Mouse (Mus musculus) retina, embryonic 14.5 days (tissue): ENCODE results near the gene Olfr324.

Experiments
- DNase-seq: peaks from one replicate; pipeline ENCODE4 v3.0.0-alpha.2; 2015; ENCODE audit warnings: low spot score

Olfr324 gene

GRCm38 (mm10) chr11:58594814-58595213 is at the start of gene Olfr324:
Gene Olfr324 (plus strand): TSS chr11:58595114.
- no peak for DNase-seq

- no peak for DNase-seq
These were observed 48.6 kb upstream of the Olfr324 start, which contains the start of gene Olfr329-ps for GRCm38 (mm10) chr11:58546322-58546721. Gene Olfr329-ps (minus strand): TSS chr11:58546422.

- DNase-seq, result no peak
These were observed 39.4 kb upstream of the Olfr324 start, which contains the start of gene Olfr328 for GRCm38 (mm10) chr11:58555536-58555935. Gene Olfr328 (minus strand): TSS chr11:58555636.

- no peak for DNase-seq
These were observed 24.5 kb upstream of the Olfr324 start, which contains the start of gene Olfr224 for GRCm38 (mm10) chr11:58570405-58570804. Gene Olfr224 (minus strand): TSS chr11:58570553.

- DNase-seq, result no peak
These were observed 17.5 kb upstream of the Olfr324 start, which contains the start of gene Olfr325 for GRCm38 (mm10) chr11:58577430-58577829. Gene Olfr325 (plus strand): TSS chr11:58577730.

GRCm38 (mm10) chr11:58578636-58579035 is 16.3 kb upstream of the Olfr324 start:
- DNase-seq, result no peak

- DNase-seq, result peak; percentile 87
These were observed 7.0 kb upstream of the Olfr324 start for GRCm38 (mm10) chr11:58587898-58588348.

- no peak for DNase-seq
These were observed 6.2 kb upstream of the Olfr324 start for GRCm38 (mm10) chr11:58588620-58589250.

- DNase-seq, result no peak
These were observed 2.9 kb downstream of the Olfr324 start for GRCm38 (mm10) chr11:58597837-58598236.

GRCm38 (mm10) chr11:58602062-58602461 is 7.1 kb downstream of the Olfr324 start:
- DNase-seq, result no peak

GRCm38 (mm10) chr11:58602800-58603560 is 8.1 kb downstream of the Olfr324 start:
- DNase-seq, result no peak

- DNase-seq, result no peak
These were observed 9.8 kb downstream of the Olfr324 start for GRCm38 (mm10) chr11:58604688-58605087.

GRCm38 (mm10) chr11:58605228-58605627 is 10.3 kb downstream of the Olfr324 start:
- no peak for DNase-seq

- DNase-seq, result no peak
These were observed 11.4 kb downstream of the Olfr324 start for GRCm38 (mm10) chr11:58606177-58606919.

- DNase-seq, result no peak
These were observed 12.1 kb downstream of the Olfr324 start for GRCm38 (mm10) chr11:58607030-58607429.

- DNase-seq, result no peak
These were observed 18.4 kb downstream of the Olfr324 start for GRCm38 (mm10) chr11:58613359-58613758.

GRCm38 (mm10) chr11:58614526-58614925 is 19.6 kb downstream of the Olfr324 start:
- peak; percentile 14 for DNase-seq

- no peak for DNase-seq
These were observed 21.1 kb downstream of the Olfr324 start, which contains the start of gene 2210407C18Rik for GRCm38 (mm10) chr11:58615975-58616374. Gene 2210407C18Rik (minus strand): TSS chr11:58616075.

- DNase-seq, result no peak
These were observed 23.5 kb downstream of the Olfr324 start for GRCm38 (mm10) chr11:58618369-58618768.

GRCm38 (mm10) chr11:58618793-58619192 is 23.9 kb downstream of the Olfr324 start:
- DNase-seq, result no peak

GRCm38 (mm10) chr11:58626146-58626545 is 31.2 kb downstream of the Olfr324 start:
- no peak for DNase-seq

GRCm38 (mm10) chr11:58630401-58630800 is 35.5 kb downstream of the Olfr324 start, which contains the start of gene Olfr323:
Gene Olfr323 (minus strand): TSS chr11:58630501.
- no peak for DNase-seq
